Mouse (Mus musculus): ENCODE results near the gene Rreb1. TPM values are rescaled to one million over a fixed set of nuclear protein-coding genes. Genes with fewer than 3 reads are reported as not detected.
A peak's percentile ranks its signal among the peaks of the same experiment; 100 is the strongest.

The Rreb1 gene
- polyA plus RNA-seq, 1 experiment from 2014 or later = 2.0 TPM

DNA sequence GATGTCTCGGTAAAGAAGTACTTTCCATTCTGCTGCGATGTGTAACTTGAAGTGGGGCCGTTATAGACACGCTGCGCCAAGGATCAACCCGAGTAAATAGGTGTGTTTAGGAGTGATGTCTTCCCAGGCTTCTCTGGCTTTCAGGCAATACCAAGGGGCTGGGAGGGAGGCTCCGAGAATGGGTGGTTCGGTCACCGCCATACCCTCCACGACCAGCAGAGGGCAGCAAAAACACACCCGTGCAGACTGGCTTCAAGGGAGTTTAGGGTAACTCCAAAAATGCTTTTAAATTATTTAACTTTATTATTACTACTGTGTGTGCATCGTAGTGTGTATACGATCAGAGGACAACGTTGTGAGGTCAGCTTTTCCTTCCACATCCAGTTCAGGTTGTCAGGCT is 191.1 kb downstream of the Rreb1 start:
- Histone ChIP-seq H3K36me3 (ENCODE audit: control insufficient read depth, insufficient read depth, low read length) (no peaks in the 10 kb centered on the region), H3K4me1 (ENCODE audit: control insufficient read depth, insufficient read depth, low read depth, low read length) (peaks cover 9% of the 10 kb centered on the region), H3K27me3 (replicated peaks; ENCODE audit: control insufficient read depth, insufficient read depth, low read length) (no peaks in the 10 kb centered on the region), H3K9me3 (ENCODE audit: control insufficient read depth, low read length) (no peaks in the 10 kb centered on the region), H3K4me2 (ENCODE audit: low read length) (peak overlapping the region; percentile 30), H3K4me3 (ENCODE audit: low read length) (no peak overlapping the region), H3K27ac (ENCODE audit: low read depth, low read length) (no peak overlapping the region), H3K9ac (ENCODE audit: low read depth, low read length) (no peak overlapping the region)
- WGBS = 8% methylated on average over 14 of the region's 14 CpGs
- peak; percentile 55; the same call in 1 of the 2 replicates for ATAC-seq

DNA sequence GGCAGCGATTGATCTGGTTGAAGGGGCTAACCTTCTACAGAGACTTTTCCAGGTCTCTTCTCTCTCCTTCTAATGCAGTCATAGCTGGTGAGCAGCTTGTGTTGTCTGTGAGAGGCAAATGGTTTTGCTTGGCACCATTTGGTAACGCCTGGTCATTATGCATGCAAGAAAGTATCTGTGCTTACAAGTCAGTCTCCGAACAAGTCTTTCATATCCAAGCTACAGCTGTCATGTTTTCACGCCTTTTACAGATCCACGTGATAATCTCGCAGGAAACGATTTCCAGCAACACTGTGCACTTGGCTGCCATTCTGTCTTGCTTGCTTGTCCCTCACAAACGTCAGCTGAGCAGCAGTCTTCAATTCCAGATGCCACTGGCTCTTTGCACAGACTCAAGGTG is 191.8 kb downstream of the Rreb1 start:
- Histone ChIP-seq H3K36me3 (ENCODE audit: control insufficient read depth, insufficient read depth, low read length) (no peaks in the 10 kb centered on the region), H3K27ac (ENCODE audit: low read depth, low read length) (no peak overlapping the region), H3K4me1 (ENCODE audit: control insufficient read depth, insufficient read depth, low read depth, low read length) (peaks cover 5% of the 10 kb centered on the region), H3K27me3 (replicated peaks; ENCODE audit: control insufficient read depth, insufficient read depth, low read length) (no peaks in the 10 kb centered on the region), H3K9me3 (ENCODE audit: control insufficient read depth, low read length) (no peaks in the 10 kb centered on the region), H3K9ac (ENCODE audit: low read depth, low read length) (no peak overlapping the region), H3K4me3 (ENCODE audit: low read length) (no peak overlapping the region), H3K4me2 (ENCODE audit: low read length) (no peak overlapping the region)
- ATAC-seq = no peak
- WGBS = 49% methylated on average over 8 of the region's 8 CpGs

DNA sequence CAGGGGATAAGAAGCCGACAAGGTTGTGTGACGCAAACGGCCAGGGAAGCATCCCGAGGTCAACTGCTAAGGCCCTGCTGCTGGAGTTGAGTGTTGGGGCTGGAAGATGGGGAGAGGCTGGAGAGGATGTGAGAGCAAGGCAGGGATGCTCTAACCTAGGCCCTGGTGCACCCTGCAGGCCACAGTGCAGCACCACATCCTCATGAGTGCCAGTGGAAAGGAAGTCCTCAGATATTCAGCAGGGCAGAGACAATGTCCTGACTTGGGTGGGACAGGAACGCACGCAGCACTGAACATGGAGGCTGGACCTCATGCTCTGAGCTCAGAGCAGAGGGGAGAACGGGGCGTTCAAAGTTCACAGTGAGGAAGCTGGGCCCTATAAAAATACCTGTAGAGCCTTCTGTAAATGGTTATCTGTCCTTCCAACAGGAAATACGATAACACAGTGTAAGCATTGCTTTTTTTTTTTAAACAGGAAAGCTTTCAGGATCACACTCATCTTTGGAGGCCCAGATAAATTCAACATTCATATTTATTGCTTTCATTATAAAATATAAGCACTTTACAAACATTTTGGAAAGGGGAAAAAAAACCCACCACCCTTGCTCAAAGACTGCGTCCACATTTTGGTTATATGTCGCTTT is 192.8 kb downstream of the Rreb1 start:
- Histone ChIP-seq H3K27me3 (replicated peaks; ENCODE audit: control insufficient read depth, insufficient read depth, low read length) (no peaks in the 10 kb centered on the region), H3K9ac (ENCODE audit: low read depth, low read length) (no peak overlapping the region), H3K27ac (ENCODE audit: low read depth, low read length) (0 out of 2 replicates have a peak overlapping the region, but pooled peaks have one; percentile 23), H3K9me3 (ENCODE audit: control insufficient read depth, low read length) (no peaks in the 10 kb centered on the region), H3K36me3 (ENCODE audit: control insufficient read depth, insufficient read depth, low read length) (no peaks in the 10 kb centered on the region), H3K4me3 (ENCODE audit: low read length) (no peak overlapping the region), H3K4me1 (ENCODE audit: control insufficient read depth, insufficient read depth, low read depth, low read length) (peaks cover 5% of the 10 kb centered on the region), H3K4me2 (ENCODE audit: low read length) (no peak overlapping the region)
- 89% methylated on average over 11 of the region's 11 CpGs for WGBS
- no peak for ATAC-seq

- H3K36me3 ChIP-seq (ENCODE audit: control insufficient read depth, insufficient read depth, low read length) = peaks cover 6% of the 10 kb centered on the region
- H3K4me1 ChIP-seq (ENCODE audit: control insufficient read depth, insufficient read depth, low read depth, low read length) = no peaks in the 10 kb centered on the region
- H3K4me3 ChIP-seq (ENCODE audit: low read length) = no peak overlapping the region
- no peaks in the 10 kb centered on the region for H3K27me3 ChIP-seq (replicated peaks; ENCODE audit: control insufficient read depth, insufficient read depth, low read length)
- H3K9me3 ChIP-seq (ENCODE audit: control insufficient read depth, low read length) = no peaks in the 10 kb centered on the region
- no peak overlapping the region for H3K4me2 ChIP-seq (ENCODE audit: low read length)
- no peak for ATAC-seq
- H3K27ac ChIP-seq (ENCODE audit: low read depth, low read length) = no peak overlapping the region
- H3K9ac ChIP-seq (ENCODE audit: low read depth, low read length) = no peak overlapping the region
- WGBS = 93% methylated on average over 6 of the region's 6 CpGs
Measured at GRCm38 (mm10) chr13:37974036-37974435, 195.8 kb downstream of the Rreb1 start.

DNA sequence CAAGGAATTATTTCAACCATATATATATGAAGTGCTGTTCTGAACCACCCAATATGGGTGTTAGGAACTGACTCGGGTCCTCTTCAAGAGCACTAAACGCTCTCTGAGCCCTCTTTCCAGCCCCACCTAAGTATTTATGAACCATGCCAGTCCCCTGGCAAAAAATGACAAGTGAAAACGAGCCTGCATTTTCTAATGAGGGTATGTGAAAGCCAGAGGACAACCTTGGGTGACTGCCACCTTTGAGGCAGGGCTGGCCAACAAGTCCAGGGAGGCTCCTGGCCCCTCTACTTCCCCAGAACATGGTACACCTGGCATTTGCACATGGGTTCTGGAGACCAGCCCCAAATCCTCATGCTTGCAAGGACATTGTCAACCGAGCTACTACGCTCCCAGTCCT is 196.5 kb downstream of the Rreb1 start:
- Histone ChIP-seq H3K9me3 (ENCODE audit: control insufficient read depth, low read length) (no peaks in the 10 kb centered on the region), H3K4me3 (ENCODE audit: low read length) (no peak overlapping the region), H3K9ac (ENCODE audit: low read depth, low read length) (no peak overlapping the region), H3K4me2 (ENCODE audit: low read length) (no peak overlapping the region), H3K27ac (ENCODE audit: low read depth, low read length) (no peak overlapping the region), H3K36me3 (ENCODE audit: control insufficient read depth, insufficient read depth, low read length) (peaks cover 11% of the 10 kb centered on the region), H3K27me3 (replicated peaks; ENCODE audit: control insufficient read depth, insufficient read depth, low read length) (no peaks in the 10 kb centered on the region), H3K4me1 (ENCODE audit: control insufficient read depth, insufficient read depth, low read depth, low read length) (no peaks in the 10 kb centered on the region)
- 87% methylated on average over 5 of the region's 5 CpGs for WGBS
- no peak for ATAC-seq

- H3K4me3 ChIP-seq (ENCODE audit: low read length) = no peak overlapping the region
- no peaks in the 10 kb centered on the region for H3K4me1 ChIP-seq (ENCODE audit: control insufficient read depth, insufficient read depth, low read depth, low read length)
- ATAC-seq = no peak
- H3K9me3 ChIP-seq (ENCODE audit: control insufficient read depth, low read length) = no peaks in the 10 kb centered on the region
- no peak overlapping the region for H3K9ac ChIP-seq (ENCODE audit: low read depth, low read length)
- 88% methylated on average over 12 of the region's 12 CpGs for WGBS
- no peaks in the 10 kb centered on the region for H3K27me3 ChIP-seq (replicated peaks; ENCODE audit: control insufficient read depth, insufficient read depth, low read length)
- H3K36me3 ChIP-seq (ENCODE audit: control insufficient read depth, insufficient read depth, low read length) = peaks cover 35% of the 10 kb centered on the region
- H3K4me2 ChIP-seq (ENCODE audit: low read length) = no peak overlapping the region
- H3K27ac ChIP-seq (ENCODE audit: low read depth, low read length) = no peak overlapping the region
Measured at GRCm38 (mm10) chr13:37979506-37979905, 201.3 kb downstream of the Rreb1 start.

- H3K4me2 ChIP-seq (ENCODE audit: low read length) = no peak overlapping the region
- no peak overlapping the region for H3K9ac ChIP-seq (ENCODE audit: low read depth, low read length)
- no peaks in the 10 kb centered on the region for H3K4me1 ChIP-seq (ENCODE audit: control insufficient read depth, insufficient read depth, low read depth, low read length)
- no peak overlapping the region for H3K4me3 ChIP-seq (ENCODE audit: low read length)
- no peak overlapping the region for H3K27ac ChIP-seq (ENCODE audit: low read depth, low read length)
- no peaks in the 10 kb centered on the region for H3K9me3 ChIP-seq (ENCODE audit: control insufficient read depth, low read length)
- H3K36me3 ChIP-seq (ENCODE audit: control insufficient read depth, insufficient read depth, low read length) = peaks cover 39% of the 10 kb centered on the region
- no peak for ATAC-seq
- no peaks in the 10 kb centered on the region for H3K27me3 ChIP-seq (replicated peaks; ENCODE audit: control insufficient read depth, insufficient read depth, low read length)
- WGBS = 95% methylated on average over 10 of the region's 10 CpGs
Measured at GRCm38 (mm10) chr13:37980346-37980745, 202.1 kb downstream of the Rreb1 start.

DNA sequence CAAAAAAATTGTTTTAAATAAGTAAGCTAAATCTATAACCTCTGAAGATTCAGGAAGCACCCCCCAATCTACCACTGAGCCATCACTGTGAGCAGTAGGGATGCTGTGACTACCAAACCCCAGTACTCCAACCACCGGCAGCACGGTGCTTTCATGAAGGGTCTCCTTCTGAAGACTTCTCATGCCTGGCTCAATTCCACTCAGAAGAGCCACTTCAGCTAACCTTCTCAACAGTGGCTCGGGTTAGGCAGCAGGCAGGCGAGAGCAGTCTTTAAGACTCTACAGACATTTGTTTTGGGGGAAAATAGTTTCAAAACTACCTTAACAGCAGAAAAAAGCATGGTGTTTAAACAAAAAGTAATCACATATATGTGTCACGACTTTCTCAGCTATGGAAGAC is 202.9 kb downstream of the Rreb1 start:
- Histone ChIP-seq H3K4me3 (ENCODE audit: low read length) (no peak overlapping the region), H3K9me3 (ENCODE audit: control insufficient read depth, low read length) (no peaks in the 10 kb centered on the region), H3K27ac (ENCODE audit: low read depth, low read length) (no peak overlapping the region), H3K4me1 (ENCODE audit: control insufficient read depth, insufficient read depth, low read depth, low read length) (no peaks in the 10 kb centered on the region), H3K27me3 (replicated peaks; ENCODE audit: control insufficient read depth, insufficient read depth, low read length) (no peaks in the 10 kb centered on the region), H3K9ac (ENCODE audit: low read depth, low read length) (no peak overlapping the region), H3K36me3 (ENCODE audit: control insufficient read depth, insufficient read depth, low read length) (peaks cover 45% of the 10 kb centered on the region), H3K4me2 (ENCODE audit: low read length) (no peak overlapping the region)
- ATAC-seq = no peak
- 96% methylated on average over 5 of the region's 5 CpGs for WGBS

DNA sequence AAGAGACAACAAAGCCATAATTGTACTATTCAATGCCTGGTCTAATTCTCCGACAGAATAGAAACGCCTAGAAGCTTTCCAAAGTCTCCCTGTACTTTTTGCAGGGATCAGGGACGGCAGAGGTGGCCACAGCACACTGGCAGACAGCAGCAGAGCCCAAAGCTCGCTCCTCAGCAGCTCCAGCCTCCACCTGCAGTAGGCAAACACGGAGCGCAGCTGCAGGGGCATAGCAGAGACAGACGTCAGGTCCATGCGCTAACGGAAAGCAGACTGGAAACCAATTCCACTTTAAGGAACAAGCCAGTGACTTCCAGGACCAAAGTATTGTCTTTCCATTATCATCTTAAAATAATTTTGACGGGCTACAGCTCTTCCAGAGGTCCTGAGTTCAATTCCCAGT is 208.0 kb downstream of the Rreb1 start:
- Histone ChIP-seq H3K9ac (ENCODE audit: low read depth, low read length) (no peak overlapping the region; the same call in 1 of the 2 replicates), H3K36me3 (ENCODE audit: control insufficient read depth, insufficient read depth, low read length) (peaks cover 62% of the 10 kb centered on the region), H3K27ac (ENCODE audit: low read depth, low read length) (no peak overlapping the region), H3K9me3 (ENCODE audit: control insufficient read depth, low read length) (no peaks in the 10 kb centered on the region), H3K4me1 (ENCODE audit: control insufficient read depth, insufficient read depth, low read depth, low read length) (no peaks in the 10 kb centered on the region), H3K27me3 (replicated peaks; ENCODE audit: control insufficient read depth, insufficient read depth, low read length) (no peaks in the 10 kb centered on the region), H3K4me2 (ENCODE audit: low read length) (no peak overlapping the region), H3K4me3 (ENCODE audit: low read length) (no peak overlapping the region)
- WGBS = 83% methylated on average over 10 of the region's 10 CpGs
- no peak for ATAC-seq
